Mouse (Mus musculus): ENCODE results near the gene Vps35.

DNA sequence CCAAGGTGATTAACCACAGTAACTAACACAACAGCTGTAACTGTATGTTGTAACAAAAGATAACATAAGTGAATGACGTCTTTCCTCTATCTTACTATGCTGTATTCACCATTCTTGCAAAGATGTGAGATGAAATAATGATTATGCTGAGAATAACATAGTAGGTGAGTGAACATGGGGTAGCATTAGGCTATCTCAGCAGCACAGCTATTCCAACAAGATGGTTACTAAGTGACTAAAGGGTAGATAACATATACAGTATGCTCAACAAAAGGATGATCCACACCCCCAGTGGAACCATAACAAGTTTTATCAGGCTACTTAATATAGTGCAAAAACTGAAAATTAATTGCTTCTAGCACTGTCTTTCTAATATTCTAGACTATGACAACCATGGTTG, 12.8 kb downstream of the Vps35 start:
- TF ChIP-seq MAX (IDR thresholded peaks at IDR 0.05) (no peak), CTCF (IDR thresholded peaks at IDR 0.05; ENCODE audit: control insufficient read depth, insufficient read depth, insufficient read length) (no peak), MYOD1 (IDR thresholded peaks at IDR 0.05; ENCODE audit: control insufficient read depth, insufficient read length, low read depth) (no peak), USF1 (IDR thresholded peaks at IDR 0.05; ENCODE audit: low read depth) (no peak), CEBPB (IDR thresholded peaks at IDR 0.05; ENCODE audit: low read depth) (no peak), FOSL1 (IDR thresholded peaks at IDR 0.05; ENCODE audit: insufficient read depth, low read length, poor library complexity, severe bottlenecking) (no peak)

Measured in C2C12 (cell line).